Mouse (Mus musculus) forebrain, embryonic 12.5 days (tissue): Measurements from ENCODE around the gene Olfr220. TPM values are rescaled to one million over a fixed set of nuclear protein-coding genes. Genes with fewer than 3 reads are reported as not detected.

ENCODE experiments used
- ATAC-seq: fragments of 200-750 bp; cut with Nextera tagmentation; 2 replicates; pipeline ENCODE4 v1.8.0; 2017; ENCODE audit warnings: moderate TSS enrichment; ENCODE audit not compliant: low FRiP score
- H3K27ac ChIP-seq: fragments of 300-500 bp; sonication (generic); 2 replicates; pipeline ENCODE4 v1.5.1; 2016; ENCODE audit warnings: mild to moderate bottlenecking
- H3K27me3 ChIP-seq: fragments of 300-500 bp; sonication (generic); 2 replicates; pipeline ENCODE4 v1.6.1; 2016; ENCODE audit warnings: mild to moderate bottlenecking
- H3K36me3 ChIP-seq: fragments of 300-500 bp; sonication (generic); replicated peaks from 2 replicates; pipeline ENCODE4 v1.6.1; 2016; ENCODE audit warnings: mild to moderate bottlenecking
- H3K4me1 ChIP-seq: fragments of 300-500 bp; sonication (generic); 2 replicates; pipeline ENCODE4 v1.6.1; 2016
- H3K4me2 ChIP-seq: fragments of 300-500 bp; sonication (generic); 2 replicates; pipeline ENCODE4 v1.6.1; 2016; ENCODE audit warnings: mild to moderate bottlenecking, moderate library complexity
- H3K4me3 ChIP-seq: fragments of 300-500 bp; sonication (generic); replicated peaks from 2 replicates; pipeline ENCODE4 v1.5.1; 2016; ENCODE audit warnings: mild to moderate bottlenecking
- H3K9ac ChIP-seq: fragments of 300-500 bp; sonication (generic); 2 replicates; pipeline ENCODE4 v1.6.1; 2016; ENCODE audit warnings: mild to moderate bottlenecking
- H3K9me3 ChIP-seq: fragments of 300-500 bp; sonication (generic); 2 replicates; pipeline ENCODE4 v1.6.1; 2016
- WGBS: fragments of 180-500 bp; shearing (Covaris S2); methylation state at CpG from one replicate; pipeline ENCODE4 v1.1.7; 2016; 5-methylcytosine and 5-hydroxymethylcytosine counted together
- polyA plus RNA-seq: library from polyadenylated mRNA; unstranded; fragments of >200 nt; fragmentation: Nextera tagmentation; extraction: Ambion mirVana; gene quantifications from 2 replicates; pipeline ENCODE4 v1.2.1, GENCODE M21; 2016

Olfr220 gene
- polyA plus RNA-seq, result 0.06 TPM in 1 of 2 replicates, not detected in the other

- Histone ChIP-seq H3K9ac (no peak within 1 kb of the TSS), H3K27me3 (no peaks in the 10 kb centered on the region), H3K4me2 (no peak within 1 kb of the TSS), H3K9me3 (no peaks in the 10 kb centered on the region), H3K4me1 (no peaks in the 10 kb centered on the region), H3K36me3 (no peaks in the 10 kb centered on the region), H3K4me3 (no peak within 1 kb of the TSS), H3K27ac (no peak within 1 kb of the TSS)
- no peak for ATAC-seq
- 83% methylated on average over 1 of the region's 1 CpGs for WGBS
Measured at GRCm38 (mm10) chr1:174441782-174442181, at the start of gene Olfr220. TSS of gene Olfr220 (plus strand) at chr1:174442082.

GRCm38 (mm10) chr1:174422959-174423358 is 18.9 kb upstream of the Olfr220 start:
- no peak overlapping the region for H3K4me3 ChIP-seq
- H3K4me2 ChIP-seq, result no peak overlapping the region
- no peaks in the 10 kb centered on the region for H3K36me3 ChIP-seq
- no peak for ATAC-seq
- H3K9me3 ChIP-seq, result no peaks in the 10 kb centered on the region
- no peaks in the 10 kb centered on the region for H3K27me3 ChIP-seq
- 85% methylated on average over 4 of the region's 4 CpGs for WGBS
- H3K27ac ChIP-seq, result no peak overlapping the region
- no peaks in the 10 kb centered on the region for H3K4me1 ChIP-seq
- no peak overlapping the region for H3K9ac ChIP-seq

GRCm38 (mm10) chr1:174423764-174424163 is 18.1 kb upstream of the Olfr220 start, which contains the start of gene Olfr414:
TSS of gene Olfr414 (plus strand) at chr1:174424064.
- Histone ChIP-seq H3K27ac (no peak within 1 kb of the TSS), H3K4me1 (no peaks in the 10 kb centered on the region), H3K4me3 (no peak within 1 kb of the TSS), H3K9me3 (no peaks in the 10 kb centered on the region), H3K4me2 (no peak within 1 kb of the TSS), H3K36me3 (no peaks in the 10 kb centered on the region), H3K27me3 (no peaks in the 10 kb centered on the region), H3K9ac (no peak within 1 kb of the TSS)
- no peak for ATAC-seq
- 61% methylated on average over 1 of the region's 1 CpGs for WGBS

GRCm38 (mm10) chr1:174426180-174426986 is 15.5 kb upstream of the Olfr220 start:
- Histone ChIP-seq H3K4me3 (no peak overlapping the region), H3K4me1 (no peaks in the 10 kb centered on the region), H3K27me3 (no peaks in the 10 kb centered on the region), H3K4me2 (no peak overlapping the region), H3K9me3 (no peaks in the 10 kb centered on the region), H3K36me3 (no peaks in the 10 kb centered on the region), H3K9ac (no peak overlapping the region), H3K27ac (no peak overlapping the region)
- 62% methylated on average over 3 of the region's 3 CpGs for WGBS
- ATAC-seq, result no peak

GRCm38 (mm10) chr1:174427402-174427801 is 14.5 kb upstream of the Olfr220 start:
- H3K4me1 ChIP-seq, result no peaks in the 10 kb centered on the region
- no peak overlapping the region for H3K4me2 ChIP-seq
- H3K4me3 ChIP-seq, result no peak overlapping the region
- no peak overlapping the region for H3K27ac ChIP-seq
- H3K9ac ChIP-seq, result no peak overlapping the region
- no peaks in the 10 kb centered on the region for H3K36me3 ChIP-seq
- H3K9me3 ChIP-seq, result no peaks in the 10 kb centered on the region
- ATAC-seq, result no peak
- no peaks in the 10 kb centered on the region for H3K27me3 ChIP-seq
- WGBS, result 93% methylated on average over 1 of the region's 1 CpGs

- no peak overlapping the region for H3K4me3 ChIP-seq
- no peaks in the 10 kb centered on the region for H3K27me3 ChIP-seq
- H3K36me3 ChIP-seq, result no peaks in the 10 kb centered on the region
- WGBS, result 90% methylated on average over 2 of the region's 2 CpGs
- H3K4me2 ChIP-seq, result no peak overlapping the region
- no peaks in the 10 kb centered on the region for H3K4me1 ChIP-seq
- no peak overlapping the region for H3K9ac ChIP-seq
- no peak overlapping the region for H3K27ac ChIP-seq
- ATAC-seq, result no peak
- H3K9me3 ChIP-seq, result no peaks in the 10 kb centered on the region
Measured at GRCm38 (mm10) chr1:174428407-174428806, 13.5 kb upstream of the Olfr220 start.

- 65% methylated on average over 1 of the region's 1 CpGs for WGBS
- no peak overlapping the region for H3K4me3 ChIP-seq
- no peaks in the 10 kb centered on the region for H3K27me3 ChIP-seq
- H3K9ac ChIP-seq, result no peak overlapping the region
- no peaks in the 10 kb centered on the region for H3K9me3 ChIP-seq
- no peaks in the 10 kb centered on the region for H3K4me1 ChIP-seq
- H3K36me3 ChIP-seq, result no peaks in the 10 kb centered on the region
- no peak overlapping the region for H3K27ac ChIP-seq
- no peak for ATAC-seq
- no peak overlapping the region for H3K4me2 ChIP-seq
Measured at GRCm38 (mm10) chr1:174434121-174434520, 7.8 kb upstream of the Olfr220 start.

GRCm38 (mm10) chr1:174455100-174455499 is 13.2 kb downstream of the Olfr220 start:
- Histone ChIP-seq H3K9me3 (no peaks in the 10 kb centered on the region), H3K27me3 (no peaks in the 10 kb centered on the region), H3K27ac (no peak overlapping the region), H3K4me2 (no peak overlapping the region), H3K9ac (no peak overlapping the region), H3K36me3 (no peaks in the 10 kb centered on the region), H3K4me1 (no peaks in the 10 kb centered on the region), H3K4me3 (no peak overlapping the region)
- ATAC-seq, result no peak
- WGBS, result 86% methylated on average over 2 of the region's 2 CpGs

GRCm38 (mm10) chr1:174465385-174465784 is 23.5 kb downstream of the Olfr220 start:
- no peaks in the 10 kb centered on the region for H3K4me1 ChIP-seq

GRCm38 (mm10) chr1:174466240-174466639 is 24.4 kb downstream of the Olfr220 start:
- ATAC-seq, result no peak
- H3K9ac ChIP-seq, result no peak overlapping the region
- H3K4me3 ChIP-seq, result no peak overlapping the region
- no peak overlapping the region for H3K27ac ChIP-seq
- no peaks in the 10 kb centered on the region for H3K9me3 ChIP-seq
- H3K4me2 ChIP-seq, result no peak overlapping the region
- no peaks in the 10 kb centered on the region for H3K36me3 ChIP-seq
- H3K4me1 ChIP-seq, result no peaks in the 10 kb centered on the region
- 45% methylated on average over 2 of the region's 2 CpGs for WGBS
- H3K27me3 ChIP-seq, result no peaks in the 10 kb centered on the region

More at GRCm38 (mm10) chr1:174465385-174465784, 23.5 kb downstream of the Olfr220 start:
- Histone ChIP-seq H3K9ac (no peak overlapping the region), H3K4me2 (no peak overlapping the region), H3K4me3 (no peak overlapping the region), H3K9me3 (no peaks in the 10 kb centered on the region), H3K36me3 (no peaks in the 10 kb centered on the region), H3K27ac (no peak overlapping the region), H3K27me3 (no peaks in the 10 kb centered on the region)
- no peak for ATAC-seq
- WGBS, result 87% methylated on average over 3 of the region's 3 CpGs

- 6% methylated on average over 6 of the region's 6 CpGs for WGBS
- Histone ChIP-seq H3K36me3 (no peaks in the 10 kb centered on the region), H3K27ac (no peak overlapping the region), H3K27me3 (no peaks in the 10 kb centered on the region), H3K9me3 (no peaks in the 10 kb centered on the region), H3K4me2 (no peak overlapping the region), H3K9ac (no peak overlapping the region), H3K4me1 (no peaks in the 10 kb centered on the region), H3K4me3 (no peak overlapping the region)
- ATAC-seq, result peak; percentile 84
Measured at GRCm38 (mm10) chr1:174469736-174470135, 27.9 kb downstream of the Olfr220 start.

GRCm38 (mm10) chr1:174482567-174482966 is 40.7 kb downstream of the Olfr220 start:
- Histone ChIP-seq H3K4me3 (no peak overlapping the region), H3K9ac (no peak overlapping the region), H3K9me3 (no peaks in the 10 kb centered on the region), H3K4me2 (no peak overlapping the region), H3K27me3 (no peaks in the 10 kb centered on the region), H3K4me1 (no peaks in the 10 kb centered on the region), H3K27ac (no peak overlapping the region), H3K36me3 (no peaks in the 10 kb centered on the region)
- WGBS, result 91% methylated on average over 6 of the region's 6 CpGs
- ATAC-seq, result no peak

GRCm38 (mm10) chr1:174500064-174500463 is 58.2 kb downstream of the Olfr220 start:
- Histone ChIP-seq H3K4me1 (peaks cover 28% of the 10 kb centered on the region), H3K27ac (no peak overlapping the region), H3K27me3 (no peaks in the 10 kb centered on the region), H3K9ac (no peak overlapping the region), H3K9me3 (no peaks in the 10 kb centered on the region), H3K4me2 (no peak overlapping the region), H3K4me3 (no peak overlapping the region), H3K36me3 (no peaks in the 10 kb centered on the region)
- WGBS, result 6% methylated on average over 4 of the region's 4 CpGs
- ATAC-seq, result no peak
